Mouse (Mus musculus) heart, embryonic 11.5 days (tissue): Measurements from ENCODE around the gene Rgs9bp. TPM values are rescaled to one million over a fixed set of nuclear protein-coding genes. Genes with fewer than 3 reads are reported as not detected.

Experiments
- ATAC-seq: fragments of 200-750 bp; cut with Nextera tagmentation; replicated peaks from 2 replicates; pipeline ENCODE4 v1.8.0; 2017; ENCODE audit warnings: moderate library complexity; ENCODE audit not compliant: insufficient number of reproducible peaks, low FRiP score, low TSS enrichment
- H3K27ac ChIP-seq: fragments of 300-500 bp; sonication (generic); 2 replicates; pipeline ENCODE4 v1.5.1; 2014; ENCODE audit warnings: mild to moderate bottlenecking, low read depth, low read length
- H3K27me3 ChIP-seq: fragments of 300-500 bp; sonication (generic); 2 replicates; pipeline ENCODE4 v1.6.1; 2014; ENCODE audit warnings: mild to moderate bottlenecking, low read length, mixed read lengths; ENCODE audit not compliant: control insufficient read depth, insufficient read depth
- H3K36me3 ChIP-seq: fragments of 300-500 bp; sonication (generic); 2 replicates; pipeline ENCODE4 v1.6.1; 2014; ENCODE audit warnings: mild to moderate bottlenecking, low read length, moderate library complexity, mixed read lengths; ENCODE audit not compliant: control insufficient read depth, insufficient read depth
- H3K4me1 ChIP-seq: fragments of 300-500 bp; sonication (generic); 2 replicates; pipeline ENCODE4 v1.6.1; 2014; ENCODE audit warnings: low read length; ENCODE audit not compliant: control insufficient read depth, insufficient read depth
- H3K4me2 ChIP-seq: fragments of 300-500 bp; sonication (generic); 2 replicates; pipeline ENCODE4 v1.6.1; 2014; ENCODE audit warnings: mild to moderate bottlenecking, moderate library complexity
- H3K4me3 ChIP-seq: fragments of 300-500 bp; sonication (generic); 2 replicates; pipeline ENCODE4 v1.5.1; 2014; ENCODE audit warnings: low read depth, low read length
- H3K9ac ChIP-seq: fragments of 300-500 bp; sonication (generic); 2 replicates; pipeline ENCODE4 v1.6.1; 2014; ENCODE audit warnings: mild to moderate bottlenecking, low read depth, low read length, moderate library complexity
- H3K9me3 ChIP-seq: fragments of 300-500 bp; sonication (generic); replicated peaks from 2 replicates; pipeline ENCODE4 v1.6.1; 2016; ENCODE audit warnings: low read length; ENCODE audit not compliant: control insufficient read depth
- WGBS: fragments of 180-500 bp; shearing (Covaris S2); extraction: QIAGEN DNeasy Blood & Tissue Kit; methylation state at CpG from one replicate; pipeline ENCODE4 v1.1.7; 2014; ENCODE audit not compliant: insufficient replicate concordance; 5-methylcytosine and 5-hydroxymethylcytosine counted together
- polyA plus RNA-seq: library from polyadenylated mRNA; unstranded; fragments of >200 nt; fragmentation: Nextera tagmentation; extraction: Ambion mirVana; gene quantifications from 2 replicates; pipeline ENCODE4 v1.2.1, GENCODE M21; 2014

Gene Rgs9bp
- 1.0 and 1.7 TPM in 2 replicates for polyA plus RNA-seq

DNA sequence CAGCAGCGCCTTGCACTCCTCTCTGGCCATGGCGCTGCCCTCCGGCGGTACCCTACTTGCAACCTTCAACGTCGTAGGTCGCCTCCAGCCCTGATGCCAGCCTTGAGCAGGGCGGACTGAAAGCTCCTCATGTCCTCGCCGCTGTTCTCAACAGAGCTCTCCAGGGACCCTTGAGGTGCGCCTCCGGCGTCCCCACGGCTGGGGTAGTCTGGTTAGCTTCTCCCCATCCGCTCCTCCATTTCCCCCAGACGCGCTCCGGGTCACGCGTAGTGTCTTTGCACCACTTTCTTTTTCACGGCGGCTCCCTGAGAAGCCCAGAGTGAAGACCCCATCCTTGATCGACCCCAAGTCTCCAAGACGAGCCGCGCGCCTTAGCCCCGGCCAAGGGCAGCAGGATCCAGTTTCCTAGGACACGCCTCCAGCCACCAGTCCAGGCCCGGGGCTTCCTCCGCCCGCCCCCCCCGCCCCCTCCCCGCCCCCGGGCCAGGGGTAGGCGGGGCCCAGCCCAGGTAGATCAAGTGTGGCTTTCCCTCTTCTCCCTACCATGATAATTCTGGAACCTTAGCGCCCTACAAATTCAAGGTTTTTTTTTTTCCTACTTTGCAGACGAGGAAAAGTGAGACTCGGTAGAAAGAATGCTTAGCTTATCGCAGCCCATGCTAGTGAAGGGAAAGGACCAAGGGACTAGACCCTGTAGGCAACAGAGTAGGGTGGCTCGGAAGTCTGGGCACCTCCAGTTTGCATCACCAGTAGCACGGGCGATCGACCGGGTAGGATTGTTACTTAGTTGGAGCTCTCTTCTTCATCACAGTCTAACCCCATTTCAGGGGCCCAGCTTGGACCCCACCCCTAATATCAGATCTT is at the start of gene Rgs9bp:
Gene Rgs9bp (minus strand): TSS at position 392 of the 864 bp plus-strand sequence.
- peak within 1 kb of the TSS; percentile 55 for H3K27ac ChIP-seq
- peak within 1 kb of the TSS; percentile 85 for H3K4me2 ChIP-seq
- no peaks in the 10 kb centered on the region for H3K36me3 ChIP-seq
- H3K4me1 ChIP-seq = peaks cover 12% of the 10 kb centered on the region
- peak within 1 kb of the TSS; percentile 81 for H3K9ac ChIP-seq
- no peaks in the 10 kb centered on the region for H3K9me3 ChIP-seq
- peak; percentile 82 for ATAC-seq
- peaks cover 12% of the 10 kb centered on the region; the same call in 1 of the 2 replicates for H3K27me3 ChIP-seq
- H3K4me3 ChIP-seq = peak within 1 kb of the TSS; percentile 81
- 1% methylated on average over 41 of the region's 45 CpGs for WGBS

DNA sequence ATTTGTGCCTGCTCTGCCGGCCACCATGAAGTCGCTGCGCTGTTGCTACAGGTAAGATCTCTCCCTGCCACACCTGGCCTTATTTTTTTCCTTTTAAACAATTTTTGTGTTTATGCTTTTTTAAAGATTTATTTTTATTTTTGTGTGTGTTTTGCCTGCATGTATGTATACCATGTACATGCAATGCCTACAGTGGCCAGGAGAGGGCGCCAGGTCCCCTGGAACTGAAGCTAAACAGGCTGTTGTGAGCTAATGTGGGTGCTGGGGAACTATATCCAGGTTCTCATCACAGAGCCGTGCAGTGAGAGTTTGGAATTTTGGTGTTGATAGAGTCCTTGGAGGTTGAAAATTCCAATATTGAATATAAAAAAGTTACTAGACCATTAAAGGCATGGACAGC is 43.1 kb upstream of the Rgs9bp start:
- Histone ChIP-seq H3K27ac (no peak overlapping the region), H3K4me1 (no peaks in the 10 kb centered on the region), H3K4me2 (no peak overlapping the region), H3K4me3 (no peak overlapping the region), H3K27me3 (no peaks in the 10 kb centered on the region), H3K9me3 (no peaks in the 10 kb centered on the region), H3K9ac (no peak overlapping the region), H3K36me3 (peaks cover 32% of the 10 kb centered on the region)
- ATAC-seq = no peak
- WGBS = 72% methylated on average over 5 of the region's 5 CpGs

DNA sequence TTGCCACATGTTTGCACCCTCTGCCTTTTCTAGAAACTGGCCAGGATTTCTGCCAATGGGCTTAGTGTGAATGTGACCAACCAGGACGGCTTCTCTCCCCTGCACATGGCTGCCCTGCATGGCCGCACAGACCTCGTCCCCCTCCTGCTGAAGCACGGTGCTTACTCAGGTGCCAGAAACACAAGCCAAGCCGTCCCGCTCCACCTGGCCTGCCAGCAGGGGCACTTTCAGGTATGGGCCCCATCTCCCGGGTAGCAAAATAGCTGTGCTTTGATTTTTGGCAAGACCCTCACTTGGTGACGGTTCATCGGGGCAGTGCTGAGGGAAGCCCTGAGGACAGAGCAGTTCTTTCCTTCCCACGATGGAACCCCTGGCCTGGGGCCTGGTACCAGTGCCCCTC is 42.0 kb upstream of the Rgs9bp start:
- no peaks in the 10 kb centered on the region for H3K4me1 ChIP-seq
- no peak overlapping the region for H3K9ac ChIP-seq
- H3K9me3 ChIP-seq = no peaks in the 10 kb centered on the region
- H3K4me3 ChIP-seq = no peak overlapping the region
- WGBS = 92% methylated on average over 10 of the region's 10 CpGs
- no peak for ATAC-seq
- no peaks in the 10 kb centered on the region for H3K27me3 ChIP-seq
- H3K4me2 ChIP-seq = no peak overlapping the region
- peaks cover 35% of the 10 kb centered on the region for H3K36me3 ChIP-seq
- H3K27ac ChIP-seq = no peak overlapping the region

DNA sequence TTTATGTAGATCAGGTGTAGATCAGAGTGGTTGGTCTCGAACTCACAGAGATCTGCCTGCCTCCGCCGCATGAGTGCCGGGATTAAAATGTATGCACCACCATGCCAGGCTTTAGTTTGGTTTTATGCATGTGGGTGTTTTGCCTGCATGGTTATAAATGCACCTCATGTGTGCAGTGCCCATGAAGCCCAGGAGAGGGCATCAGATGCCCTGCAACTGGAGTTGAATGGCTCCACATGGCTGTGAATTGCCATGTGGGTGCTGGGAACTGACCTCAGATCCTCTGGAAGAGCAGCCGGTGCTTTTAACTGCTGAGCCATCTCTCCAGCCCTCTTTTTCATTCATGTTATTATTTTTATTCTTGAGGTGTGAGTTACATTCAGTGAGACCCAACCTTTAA is 40.7 kb upstream of the Rgs9bp start:
- ATAC-seq = no peak
- Histone ChIP-seq H3K9me3 (no peaks in the 10 kb centered on the region), H3K4me3 (no peak overlapping the region), H3K27ac (no peak overlapping the region), H3K4me1 (no peaks in the 10 kb centered on the region), H3K36me3 (peaks cover 36% of the 10 kb centered on the region), H3K9ac (no peak overlapping the region), H3K4me2 (no peak overlapping the region), H3K27me3 (no peaks in the 10 kb centered on the region)
- WGBS = 97% methylated on average over 5 of the region's 5 CpGs

DNA sequence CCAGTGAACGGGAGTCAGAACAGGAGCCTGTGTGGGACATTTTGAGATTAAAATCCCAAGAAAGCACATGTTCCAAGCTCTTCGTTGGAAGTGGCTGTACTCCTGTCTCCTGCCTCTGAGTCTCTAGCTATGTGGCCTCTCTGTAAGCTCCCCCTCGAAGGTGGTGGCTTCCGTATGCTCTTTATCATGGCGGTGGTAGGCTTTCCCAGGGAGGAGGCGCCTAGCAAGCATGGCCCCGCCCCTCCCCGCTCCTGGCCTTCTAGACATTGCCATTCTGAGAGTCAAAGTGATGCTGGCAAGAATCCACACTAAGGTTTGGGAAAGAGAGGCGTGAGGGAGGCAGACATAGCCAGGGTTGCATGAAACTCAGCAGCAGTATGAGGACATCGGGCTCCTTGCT is 37.2 kb upstream of the Rgs9bp start:
- Histone ChIP-seq H3K4me1 (no peaks in the 10 kb centered on the region), H3K27me3 (no peaks in the 10 kb centered on the region), H3K27ac (no peak overlapping the region), H3K36me3 (peaks cover 27% of the 10 kb centered on the region), H3K4me2 (no peak overlapping the region), H3K9me3 (no peaks in the 10 kb centered on the region), H3K9ac (no peak overlapping the region), H3K4me3 (no peak overlapping the region)
- 84% methylated on average over 10 of the region's 10 CpGs for WGBS
- ATAC-seq = no peak

DNA sequence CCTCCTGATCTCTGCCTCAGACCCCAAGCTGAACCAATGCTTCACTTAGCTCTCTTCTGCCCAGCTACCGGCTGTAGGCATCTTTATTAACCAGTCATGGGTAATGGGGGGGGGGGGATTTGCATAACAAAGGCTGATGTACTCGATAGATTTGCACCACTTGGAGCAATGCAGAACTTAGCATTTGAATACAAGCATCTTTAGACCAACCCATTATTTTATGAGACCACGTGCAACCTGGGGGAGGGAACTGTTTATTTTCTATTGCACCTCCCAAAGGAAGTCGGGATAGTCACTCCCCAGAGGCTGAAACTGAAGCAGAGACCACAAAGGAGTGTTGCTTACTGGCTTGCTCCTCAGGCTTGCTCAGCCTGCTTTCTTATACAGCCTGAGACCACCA is 32.1 kb upstream of the Rgs9bp start:
- Histone ChIP-seq H3K4me1 (no peaks in the 10 kb centered on the region), H3K9me3 (no peaks in the 10 kb centered on the region), H3K27ac (no peak overlapping the region), H3K27me3 (no peaks in the 10 kb centered on the region), H3K4me3 (no peak overlapping the region), H3K36me3 (peaks cover 31% of the 10 kb centered on the region), H3K9ac (no peak overlapping the region), H3K4me2 (no peak overlapping the region)
- WGBS = 75% methylated on average over 4 of the region's 4 CpGs
- ATAC-seq = no peak

DNA sequence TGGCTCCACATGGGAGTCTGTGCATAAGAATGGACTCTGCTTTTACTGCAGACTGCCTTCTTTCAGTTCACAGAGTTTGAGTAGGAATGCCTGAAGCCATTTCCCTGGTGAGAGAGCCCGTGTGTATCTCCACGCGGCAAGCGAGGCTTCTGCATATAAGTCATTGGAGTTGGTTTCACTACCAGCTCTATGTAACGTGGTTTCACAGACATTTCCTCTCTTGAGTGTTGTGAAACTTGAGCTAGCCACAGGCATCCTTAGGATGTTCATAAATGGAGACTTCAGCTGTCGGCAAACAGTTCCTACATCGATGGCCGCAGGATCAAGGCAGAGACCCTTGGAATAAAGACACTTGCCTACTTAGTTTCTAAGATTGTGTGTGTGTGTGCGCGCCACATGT is 23.9 kb upstream of the Rgs9bp start:
- ATAC-seq = no peak
- no peak overlapping the region for H3K9ac ChIP-seq
- WGBS = 94% methylated on average over 10 of the region's 10 CpGs
- H3K4me3 ChIP-seq = no peak overlapping the region
- no peaks in the 10 kb centered on the region for H3K27me3 ChIP-seq
- H3K9me3 ChIP-seq = no peaks in the 10 kb centered on the region
- no peak overlapping the region for H3K4me2 ChIP-seq
- H3K4me1 ChIP-seq = no peaks in the 10 kb centered on the region
- H3K36me3 ChIP-seq = peaks cover 26% of the 10 kb centered on the region
- H3K27ac ChIP-seq = no peak overlapping the region

DNA sequence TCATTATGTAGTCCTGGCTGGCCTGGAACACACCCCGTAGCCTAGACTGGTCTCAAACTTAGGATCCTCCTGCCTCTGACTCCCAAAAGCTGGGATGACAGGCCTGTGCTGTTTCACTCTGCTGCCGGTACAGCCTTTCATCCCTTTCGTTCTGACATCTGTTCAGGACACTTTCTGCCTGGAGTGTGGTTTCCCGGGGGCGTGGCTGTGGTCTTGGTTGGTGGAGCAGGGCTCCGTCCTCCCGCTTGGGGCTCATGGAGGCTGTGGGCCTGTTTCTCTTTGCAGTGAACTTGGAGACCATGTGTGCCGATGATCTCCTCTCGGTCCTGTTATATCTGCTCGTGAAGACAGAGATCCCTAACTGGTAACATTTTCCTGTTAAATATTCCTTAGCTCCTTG is 21.4 kb upstream of the Rgs9bp start:
- Histone ChIP-seq H3K4me1 (no peaks in the 10 kb centered on the region), H3K4me2 (no peak overlapping the region), H3K27ac (no peak overlapping the region), H3K27me3 (no peaks in the 10 kb centered on the region), H3K36me3 (peaks cover 30% of the 10 kb centered on the region), H3K9ac (no peak overlapping the region), H3K4me3 (no peak overlapping the region), H3K9me3 (no peaks in the 10 kb centered on the region)
- ATAC-seq = no peak
- WGBS = 91% methylated on average over 10 of the region's 10 CpGs

DNA sequence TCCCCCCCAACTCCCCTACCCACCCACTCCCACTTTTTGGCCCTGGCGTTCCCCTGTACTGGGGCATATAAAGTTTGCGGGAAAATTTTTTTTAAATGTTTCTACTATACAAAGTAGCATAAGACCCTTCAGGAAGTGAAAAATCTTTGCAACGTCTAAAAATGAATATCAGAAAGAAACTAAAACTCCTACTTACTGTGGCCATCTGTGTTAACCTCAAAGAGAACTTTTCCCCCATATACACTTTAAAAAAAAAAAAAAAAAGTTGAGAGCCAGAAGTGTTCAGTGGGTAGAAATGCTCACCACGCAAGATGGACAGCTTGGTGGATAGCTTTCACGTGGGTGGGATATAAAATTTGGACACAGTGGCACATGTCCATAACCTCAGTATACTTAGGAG is 17.4 kb upstream of the Rgs9bp start:
- Histone ChIP-seq H3K9ac (no peak overlapping the region), H3K27me3 (no peaks in the 10 kb centered on the region), H3K36me3 (peaks cover 20% of the 10 kb centered on the region), H3K9me3 (no peaks in the 10 kb centered on the region), H3K4me3 (no peak overlapping the region), H3K27ac (no peak overlapping the region), H3K4me1 (no peaks in the 10 kb centered on the region), H3K4me2 (no peak overlapping the region)
- ATAC-seq = no peak
- WGBS = 94% methylated on average over 5 of the region's 5 CpGs
